Mouse (Mus musculus): ENCODE measurements around the gene St7l. TPM values are rescaled to one million over a fixed set of nuclear protein-coding genes. Genes with fewer than 3 reads are reported as not detected.
A peak's percentile ranks its signal among the peaks of the same experiment; 100 is the strongest.

Gene St7l
- polyA plus RNA-seq, 1 experiment from 2014 or later, result 41.1 TPM

GRCm38 (mm10) chr3:104952891-104953670 is 89.3 kb downstream of the St7l start:
- no peak for ATAC-seq (ENCODE audit: low FRiP score, low TSS enrichment)
- peaks cover 15% of the 10 kb centered on the region; the same call in 1 of the 2 replicates for H3K36me3 ChIP-seq (ENCODE audit: control insufficient read depth, insufficient read depth, low read length)
- WGBS, result 94% methylated on average over 23 of the region's 23 CpGs

DNA sequence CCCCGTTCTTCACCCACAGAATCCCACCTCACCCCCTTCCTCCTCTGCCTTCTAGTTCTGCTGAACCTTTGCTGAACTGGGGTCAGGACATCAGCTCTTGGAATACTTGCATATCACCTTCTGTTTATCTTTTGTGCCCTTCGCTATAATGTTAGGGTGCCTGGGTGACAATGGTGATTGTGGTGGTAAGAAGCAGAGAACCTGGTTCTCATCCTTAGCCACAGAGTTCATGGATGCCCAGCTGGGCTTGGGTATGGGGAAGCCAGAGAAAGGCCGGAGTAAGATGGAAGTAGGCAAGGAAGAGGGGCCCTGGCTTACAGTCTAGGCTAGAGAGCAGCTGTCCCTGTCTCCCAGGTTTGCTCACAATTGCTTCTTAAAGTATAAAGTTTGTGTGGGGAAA is 90.3 kb downstream of the St7l start:
- H3K9me3 ChIP-seq (ENCODE audit: control insufficient read depth, low read length), result no peaks in the 10 kb centered on the region
- no peaks in the 10 kb centered on the region for H3K4me1 ChIP-seq (ENCODE audit: control insufficient read depth, insufficient read depth, low read length)
- H3K4me3 ChIP-seq (ENCODE audit: low read length), result no peak overlapping the region
- peaks cover 8% of the 10 kb centered on the region for H3K27me3 ChIP-seq (ENCODE audit: control insufficient read depth, insufficient read depth, low read length)
- H3K27ac ChIP-seq (ENCODE audit: low read depth, low read length), result no peak overlapping the region
- WGBS, result 95% methylated on average over 3 of the region's 3 CpGs
- H3K4me2 ChIP-seq (replicated peaks; ENCODE audit: low read depth, low read length), result no peak overlapping the region
- ATAC-seq (ENCODE audit: low FRiP score, low TSS enrichment), result no peak
- H3K9ac ChIP-seq (ENCODE audit: low read depth, low read length), result no peak overlapping the region
- peaks cover 15% of the 10 kb centered on the region; the same call in 1 of the 2 replicates for H3K36me3 ChIP-seq (ENCODE audit: control insufficient read depth, insufficient read depth, low read length)

More at GRCm38 (mm10) chr3:104952891-104953670, 89.3 kb downstream of the St7l start:
- Histone ChIP-seq H3K4me3 (ENCODE audit: low read length) (no peak overlapping the region), H3K9ac (ENCODE audit: low read depth, low read length) (no peak overlapping the region), H3K4me1 (ENCODE audit: control insufficient read depth, insufficient read depth, low read length) (no peaks in the 10 kb centered on the region), H3K9me3 (ENCODE audit: control insufficient read depth, low read length) (no peaks in the 10 kb centered on the region), H3K27me3 (ENCODE audit: control insufficient read depth, insufficient read depth, low read length) (no peaks in the 10 kb centered on the region), H3K4me2 (replicated peaks; ENCODE audit: low read depth, low read length) (no peak overlapping the region), H3K27ac (ENCODE audit: low read depth, low read length) (no peak overlapping the region)

GRCm38 (mm10) chr3:104954551-104954950 is 90.7 kb downstream of the St7l start:
- Histone ChIP-seq H3K36me3 (ENCODE audit: control insufficient read depth, insufficient read depth, low read length) (peaks cover 15% of the 10 kb centered on the region; the same call in 1 of the 2 replicates), H3K27ac (ENCODE audit: low read depth, low read length) (no peak overlapping the region)

DNA sequence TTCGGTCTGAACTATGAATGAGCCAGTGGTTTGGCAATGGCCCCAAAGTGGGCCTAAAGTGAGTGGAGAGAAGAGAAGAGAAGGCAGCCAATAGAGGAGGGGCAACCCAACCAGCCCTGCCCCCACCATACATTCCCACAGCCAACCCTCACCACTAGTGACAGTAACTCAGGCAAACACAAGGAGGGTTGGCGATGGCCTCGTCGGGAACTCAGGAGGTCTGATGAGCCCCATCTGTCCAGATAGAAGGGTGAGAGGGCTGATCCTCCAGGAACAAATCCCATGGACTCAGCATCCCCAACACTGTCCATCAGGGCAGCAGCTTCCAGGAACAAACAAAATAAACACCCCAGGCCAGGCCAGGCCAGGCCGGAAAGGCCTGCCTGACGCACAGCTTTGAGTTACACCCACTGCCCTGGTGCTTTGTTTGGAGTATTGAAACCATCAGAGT is 92.4 kb downstream of the St7l start:
- no peak overlapping the region for H3K4me3 ChIP-seq (ENCODE audit: low read length)
- no peak overlapping the region for H3K9ac ChIP-seq (ENCODE audit: low read depth, low read length)
- ATAC-seq (ENCODE audit: low FRiP score, low TSS enrichment), result no peak
- no peaks in the 10 kb centered on the region for H3K9me3 ChIP-seq (ENCODE audit: control insufficient read depth, low read length)
- WGBS, result 65% methylated on average over 6 of the region's 6 CpGs
- H3K4me1 ChIP-seq (ENCODE audit: control insufficient read depth, insufficient read depth, low read length), result peaks cover under 1% of the 10 kb centered on the region; the same call in 1 of the 2 replicates
- H3K36me3 ChIP-seq (ENCODE audit: control insufficient read depth, insufficient read depth, low read length), result peaks cover 11% of the 10 kb centered on the region; the same call in 1 of the 2 replicates
- no peak overlapping the region for H3K27ac ChIP-seq (ENCODE audit: low read depth, low read length)
- no peak overlapping the region for H3K4me2 ChIP-seq (replicated peaks; ENCODE audit: low read depth, low read length)
- H3K27me3 ChIP-seq (ENCODE audit: control insufficient read depth, insufficient read depth, low read length), result peaks cover 23% of the 10 kb centered on the region

More at GRCm38 (mm10) chr3:104954551-104954950, 90.7 kb downstream of the St7l start:
- Histone ChIP-seq H3K4me1 (ENCODE audit: control insufficient read depth, insufficient read depth, low read length) (no peaks in the 10 kb centered on the region), H3K4me3 (ENCODE audit: low read length) (no peak overlapping the region), H3K4me2 (replicated peaks; ENCODE audit: low read depth, low read length) (no peak overlapping the region), H3K27me3 (ENCODE audit: control insufficient read depth, insufficient read depth, low read length) (peaks cover 12% of the 10 kb centered on the region), H3K9me3 (ENCODE audit: control insufficient read depth, low read length) (no peaks in the 10 kb centered on the region), H3K9ac (ENCODE audit: low read depth, low read length) (no peak overlapping the region)
- ATAC-seq (ENCODE audit: low FRiP score, low TSS enrichment), result no peak
- WGBS, result 96% methylated on average over 15 of the region's 15 CpGs

DNA sequence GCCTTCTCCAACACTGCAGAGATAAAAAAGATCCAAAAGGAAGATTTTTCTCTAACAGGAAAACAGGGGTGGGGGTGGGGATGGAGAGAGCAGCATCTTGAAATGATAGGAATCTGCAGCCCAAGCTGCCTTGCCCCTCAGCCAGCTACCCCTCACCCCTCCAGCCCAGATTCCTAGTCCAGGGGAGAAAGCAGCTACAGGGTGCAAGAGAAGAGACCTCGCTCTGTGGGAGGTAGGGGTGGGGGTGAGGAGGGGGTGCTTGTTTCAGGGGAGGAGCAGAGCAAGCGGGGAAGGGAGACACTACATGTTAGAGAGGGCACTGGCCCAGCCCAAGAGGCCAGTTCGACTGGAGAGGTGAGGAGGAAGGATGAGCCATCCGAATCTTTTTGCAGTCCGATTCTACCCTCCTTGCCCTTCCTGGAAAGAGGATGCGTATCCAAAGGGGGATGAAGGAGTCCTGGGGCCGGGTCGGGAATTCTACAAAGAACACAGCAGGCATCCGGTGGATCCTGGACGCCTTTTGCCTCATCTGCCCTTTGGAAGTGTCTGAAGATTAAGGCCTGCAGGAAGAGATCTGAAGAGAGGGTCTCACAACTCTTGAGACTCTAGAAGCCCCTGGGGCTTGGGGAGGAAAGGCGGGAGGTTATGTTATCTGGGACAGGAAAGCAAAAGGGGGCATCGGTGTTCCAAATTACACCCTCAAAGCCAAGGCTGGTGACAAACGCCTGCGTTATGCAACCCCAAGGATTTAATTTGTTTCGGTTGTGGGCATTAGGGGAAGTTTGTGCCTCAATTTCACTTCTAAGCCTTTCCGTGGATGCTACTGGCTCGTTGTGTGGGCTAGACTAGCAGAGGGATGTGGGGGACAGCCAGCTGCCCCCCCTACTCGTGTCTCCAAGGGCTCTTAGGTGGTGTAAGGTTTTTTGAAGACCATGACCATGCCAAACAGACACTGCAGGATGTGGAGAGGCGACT is 96.5 kb downstream of the St7l start:
- Histone ChIP-seq H3K27me3 (ENCODE audit: control insufficient read depth, insufficient read depth, low read length) (peaks cover 55% of the 10 kb centered on the region), H3K4me2 (replicated peaks; ENCODE audit: low read depth, low read length) (no peak overlapping the region), H3K4me1 (ENCODE audit: control insufficient read depth, insufficient read depth, low read length) (peaks cover 16% of the 10 kb centered on the region), H3K9me3 (ENCODE audit: control insufficient read depth, low read length) (no peaks in the 10 kb centered on the region), H3K4me3 (ENCODE audit: low read length) (peak overlapping the region; percentile 51), H3K27ac (ENCODE audit: low read depth, low read length) (no peak overlapping the region), H3K36me3 (ENCODE audit: control insufficient read depth, insufficient read depth, low read length) (no peaks in the 10 kb centered on the region), H3K9ac (ENCODE audit: low read depth, low read length) (no peak overlapping the region)
- ATAC-seq (ENCODE audit: low FRiP score, low TSS enrichment), result no peak
- 11% methylated on average over 19 of the region's 19 CpGs for WGBS

- Histone ChIP-seq H3K4me2 (replicated peaks; ENCODE audit: low read depth, low read length) (peak within 1 kb of the TSS; percentile 71), H3K36me3 (ENCODE audit: control insufficient read depth, insufficient read depth, low read length) (no peaks in the 10 kb centered on the region), H3K27me3 (ENCODE audit: control insufficient read depth, insufficient read depth, low read length) (peaks cover 55% of the 10 kb centered on the region), H3K9me3 (ENCODE audit: control insufficient read depth, low read length) (no peaks in the 10 kb centered on the region), H3K4me3 (ENCODE audit: low read length) (peak within 1 kb of the TSS; percentile 51), H3K9ac (ENCODE audit: low read depth, low read length) (peak within 1 kb of the TSS; percentile 47; the same call in 1 of the 2 replicates), H3K4me1 (ENCODE audit: control insufficient read depth, insufficient read depth, low read length) (peaks cover 16% of the 10 kb centered on the region), H3K27ac (ENCODE audit: low read depth, low read length) (no peak within 1 kb of the TSS)
- ATAC-seq (ENCODE audit: low FRiP score, low TSS enrichment), result peak; percentile 45
- 2% methylated on average over 76 of the region's 87 CpGs for WGBS
Measured at GRCm38 (mm10) chr3:104961066-104962059, 97.6 kb downstream of the St7l start, which contains the start of gene Wnt2b. TSS of gene Wnt2b (minus strand) at chr3:104961921.

GRCm38 (mm10) chr3:104962141-104962611 is 98.4 kb downstream of the St7l start:
- Histone ChIP-seq H3K9ac (ENCODE audit: low read depth, low read length) (no peak overlapping the region), H3K4me1 (ENCODE audit: control insufficient read depth, insufficient read depth, low read length) (peaks cover 16% of the 10 kb centered on the region)

DNA sequence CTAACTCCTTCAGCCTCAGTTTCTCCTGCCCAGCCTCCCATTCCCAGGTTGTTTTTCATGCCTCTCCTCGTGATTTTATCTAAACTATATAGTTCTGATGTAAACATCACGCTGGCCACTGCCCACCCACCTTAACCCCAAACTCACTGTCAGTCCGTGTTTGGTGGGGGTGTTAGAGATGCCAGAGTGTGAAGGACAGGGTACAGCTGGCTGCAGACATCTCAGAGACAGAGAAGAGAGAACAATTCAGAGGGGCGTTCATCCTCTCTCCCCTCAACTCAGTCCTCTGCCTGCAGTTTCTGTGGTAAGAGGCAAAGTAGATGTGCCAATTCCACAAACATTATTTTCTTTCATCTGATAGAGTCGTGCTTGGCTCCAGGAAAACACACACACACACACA is 99.1 kb downstream of the St7l start:
- no peak overlapping the region for H3K4me3 ChIP-seq (ENCODE audit: low read length)
- no peak overlapping the region for H3K27ac ChIP-seq (ENCODE audit: low read depth, low read length)
- H3K4me1 ChIP-seq (ENCODE audit: control insufficient read depth, insufficient read depth, low read length), result peaks cover 16% of the 10 kb centered on the region
- no peak overlapping the region for H3K4me2 ChIP-seq (replicated peaks; ENCODE audit: low read depth, low read length)
- whole genome bisulfite sequencing, result 7% methylated on average over 5 of the region's 5 CpGs
- H3K27me3 ChIP-seq (ENCODE audit: control insufficient read depth, insufficient read depth, low read length), result peaks cover 55% of the 10 kb centered on the region
- H3K9me3 ChIP-seq (ENCODE audit: control insufficient read depth, low read length), result no peaks in the 10 kb centered on the region
- no peak for ATAC-seq (ENCODE audit: low FRiP score, low TSS enrichment)
- H3K9ac ChIP-seq (ENCODE audit: low read depth, low read length), result no peak overlapping the region
- no peaks in the 10 kb centered on the region for H3K36me3 ChIP-seq (ENCODE audit: control insufficient read depth, insufficient read depth, low read length)

More at GRCm38 (mm10) chr3:104962141-104962611, 98.4 kb downstream of the St7l start:
- no peaks in the 10 kb centered on the region for H3K36me3 ChIP-seq (ENCODE audit: control insufficient read depth, insufficient read depth, low read length)
- H3K9me3 ChIP-seq (ENCODE audit: control insufficient read depth, low read length), result no peaks in the 10 kb centered on the region
- no peak overlapping the region for H3K27ac ChIP-seq (ENCODE audit: low read depth, low read length)
- 1% methylated on average over 31 of the region's 31 CpGs for WGBS
- peaks cover 55% of the 10 kb centered on the region for H3K27me3 ChIP-seq (ENCODE audit: control insufficient read depth, insufficient read depth, low read length)
- ATAC-seq (ENCODE audit: low FRiP score, low TSS enrichment), result no peak; the same call in 1 of the 2 replicates
- peak overlapping the region; percentile 71 for H3K4me2 ChIP-seq (replicated peaks; ENCODE audit: low read depth, low read length)
- peak overlapping the region; percentile 51 for H3K4me3 ChIP-seq (ENCODE audit: low read length)
